Mouse (Mus musculus) right cerebral cortex, postnatal 36 days (tissue): ENCODE results near the gene Gfi1b.

Source experiments
- DNase-seq, 2 experiments: peaks; one replicate each; pipeline ENCODE4 v3.0.0; 2022; ENCODE audit warnings: low spot score in 2 of 2, mixed read lengths in 1 of 2

Gfi1b gene

DNA sequence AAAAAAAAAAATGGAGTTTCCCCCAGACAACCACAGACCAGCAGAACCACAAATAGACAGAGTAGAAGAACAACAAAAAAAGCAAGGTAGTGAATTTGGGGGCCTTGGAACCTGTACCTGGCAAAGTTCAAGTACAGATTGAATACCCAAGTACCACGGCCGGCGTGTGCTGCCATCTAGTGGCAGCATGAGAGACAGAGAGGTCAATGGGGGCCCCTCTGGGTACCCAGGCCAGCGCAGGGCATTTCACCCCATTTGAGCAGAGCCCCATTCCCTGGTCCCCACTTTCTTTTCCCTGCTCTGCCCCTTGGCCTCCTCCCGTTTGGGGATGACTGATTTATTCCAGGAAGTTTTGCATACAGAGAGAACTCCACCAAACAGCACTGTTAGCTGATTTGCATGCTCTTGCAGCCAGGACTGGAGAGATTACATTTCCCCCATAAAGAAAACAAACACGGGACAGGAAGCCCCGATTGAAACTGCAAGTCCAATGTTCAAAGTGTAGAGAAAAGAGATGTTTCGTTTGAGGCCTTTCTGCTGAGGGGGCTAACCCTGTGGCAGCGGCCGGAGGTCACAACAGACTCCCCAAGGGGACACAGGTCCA, 841 bp upstream of the Gfi1b start:
- no peak for DNase-seq

DNA sequence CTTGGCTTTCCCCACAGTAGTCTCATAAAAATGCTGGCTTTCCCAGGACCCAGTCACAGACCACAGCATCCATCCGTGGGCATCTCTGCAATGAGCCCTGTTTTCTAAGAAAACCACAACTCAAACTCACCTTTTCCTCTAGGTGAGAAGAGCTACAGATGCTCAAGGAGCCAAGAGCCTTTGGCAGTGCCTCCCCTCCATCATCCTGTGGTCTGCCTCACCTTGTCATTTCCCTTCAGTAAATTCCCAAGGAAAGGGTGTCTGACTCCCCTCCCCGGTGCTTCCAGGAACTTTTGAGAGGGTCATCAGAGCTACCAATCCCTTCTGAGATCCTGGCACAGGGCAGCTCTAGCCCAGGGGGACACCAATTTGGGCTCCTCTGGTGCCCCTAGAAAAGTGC, 671 bp downstream of the Gfi1b start:
- no peak for DNase-seq

DNA sequence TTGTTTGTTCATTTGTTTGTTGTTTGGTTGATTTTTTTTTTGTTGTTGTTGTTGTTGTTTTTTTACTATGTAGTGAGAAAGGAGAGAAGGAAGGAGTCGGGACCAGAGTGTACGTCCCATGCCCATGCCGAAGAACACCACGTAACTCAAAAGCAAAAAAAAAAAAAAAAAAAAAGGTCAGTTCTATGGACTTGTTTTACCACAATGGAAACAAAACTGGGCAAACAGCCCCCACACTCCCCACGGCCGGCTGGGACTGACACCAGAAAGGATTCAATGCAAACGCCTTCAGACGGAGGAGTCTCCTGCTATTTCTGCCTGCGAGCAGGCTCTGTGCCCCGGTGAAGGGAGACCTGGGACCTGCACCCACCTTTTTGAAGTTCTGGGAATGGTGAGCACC, 1.3 kb downstream of the Gfi1b start:
- DNase-seq, result no peak

GRCm38 (mm10) chr2:28619369-28619768, 2.4 kb downstream of the Gfi1b start:
- no peak for DNase-seq

DNA sequence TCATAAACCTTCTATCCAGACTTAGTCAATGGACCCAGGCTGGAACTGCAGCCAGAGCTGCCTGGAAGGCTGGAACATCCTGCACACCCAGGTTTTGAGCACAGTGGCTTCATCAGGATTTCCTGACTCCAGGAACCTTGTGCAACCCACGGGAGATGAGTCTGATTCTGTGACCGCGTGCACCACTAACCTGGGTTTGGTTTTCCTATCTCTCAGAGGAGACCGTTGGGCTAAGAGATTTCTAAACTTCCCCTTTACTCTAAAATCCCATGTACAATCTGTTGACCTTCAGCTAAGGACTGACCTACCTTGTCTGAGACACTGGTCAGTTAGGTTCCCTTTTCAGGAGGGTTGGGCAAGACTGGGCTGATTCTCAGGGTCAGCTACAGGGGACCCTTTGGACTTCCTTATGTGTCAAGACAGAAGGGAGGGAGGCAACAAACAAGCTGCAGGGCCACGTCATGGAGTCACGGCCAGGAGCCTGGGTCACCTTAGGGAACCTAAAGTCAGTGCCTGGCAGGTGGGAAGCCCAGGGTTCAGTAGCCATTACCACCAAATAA, 2.9 kb downstream of the Gfi1b start:
- DNase-seq, result no peak

DNA sequence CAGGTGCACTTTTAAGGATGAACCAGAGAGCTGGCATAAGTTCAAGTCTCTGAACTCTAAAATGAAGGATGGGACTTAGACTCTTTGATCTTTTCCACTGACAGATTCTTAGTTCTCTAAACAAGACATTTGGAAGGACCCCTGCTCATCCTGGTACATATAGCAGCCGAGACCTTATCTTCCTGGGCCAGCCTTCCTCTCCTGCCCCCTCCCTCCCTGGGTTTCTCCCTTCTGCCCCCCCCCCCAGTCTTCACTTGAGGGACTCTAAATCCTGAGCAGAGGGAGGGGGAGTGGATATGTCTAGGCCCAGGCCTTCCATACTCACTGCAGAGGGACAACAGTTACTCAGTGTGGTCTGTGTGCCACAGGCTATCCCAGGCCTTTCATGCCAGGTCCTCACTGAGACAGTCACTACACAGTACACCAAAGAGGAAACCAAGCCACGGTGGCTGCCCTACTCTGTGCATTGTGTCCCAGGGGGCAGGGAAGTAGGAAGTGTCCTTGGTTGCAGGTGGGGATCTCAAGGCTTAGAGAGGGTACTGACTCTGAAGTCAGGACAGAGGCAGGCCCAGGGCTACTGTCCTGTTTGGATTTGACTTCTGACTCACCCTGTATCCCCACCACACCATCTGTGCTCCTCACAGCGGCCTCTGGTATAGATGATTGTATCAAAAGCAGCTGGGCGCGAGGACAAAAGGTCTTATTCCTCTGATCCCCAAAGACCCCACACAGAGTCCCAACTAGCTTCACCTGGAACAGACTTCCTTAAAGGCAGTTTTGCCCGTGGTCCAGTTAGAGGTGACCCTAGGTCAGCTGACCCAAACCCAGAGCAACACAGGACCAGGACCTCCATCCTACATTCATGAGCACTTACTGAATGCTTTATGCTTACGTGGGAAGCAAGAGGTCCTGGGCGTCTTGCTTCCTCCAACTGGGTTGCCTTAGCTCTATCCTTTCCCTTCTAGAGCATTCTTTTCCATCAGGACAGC, 4.0 kb downstream of the Gfi1b start:
- no peak for DNase-seq

GRCm38 (mm10) chr2:28616874-28617273, 4.9 kb downstream of the Gfi1b start:
- DNase-seq, result no peak

DNA sequence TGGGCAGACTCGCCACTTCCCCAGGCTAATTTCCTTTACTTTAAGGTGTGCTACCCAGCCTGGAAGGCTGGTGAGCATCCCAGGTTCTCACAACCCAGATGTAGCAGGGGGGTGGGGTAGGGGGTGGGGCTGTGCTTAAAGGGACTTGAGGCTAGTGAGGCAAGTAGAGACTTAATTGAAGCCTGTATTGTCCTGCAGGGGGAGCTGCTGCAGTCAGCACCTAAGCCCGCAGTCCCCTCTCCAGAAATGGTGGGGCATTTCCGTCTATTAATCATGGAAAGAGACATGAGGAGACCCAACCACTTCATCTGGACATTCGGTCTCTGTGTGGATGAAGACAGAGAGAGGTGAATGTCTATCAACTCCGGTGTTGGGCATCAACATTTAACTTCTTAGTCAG, 5.4 kb downstream of the Gfi1b start:
- DNase-seq, result no peak

GRCm38 (mm10) chr2:28613599-28613998, 8.2 kb downstream of the Gfi1b start:
- DNase-seq, result no peak

- no peak for DNase-seq
Observed at GRCm38 (mm10) chr2:28612436-28613063, 9.2 kb downstream of the Gfi1b start.

GRCm38 (mm10) chr2:28611407-28611787, 10.4 kb downstream of the Gfi1b start:
- no peak for DNase-seq

- DNase-seq, result no peak
Observed at GRCm38 (mm10) chr2:28610716-28611406, 10.9 kb downstream of the Gfi1b start.

DNA sequence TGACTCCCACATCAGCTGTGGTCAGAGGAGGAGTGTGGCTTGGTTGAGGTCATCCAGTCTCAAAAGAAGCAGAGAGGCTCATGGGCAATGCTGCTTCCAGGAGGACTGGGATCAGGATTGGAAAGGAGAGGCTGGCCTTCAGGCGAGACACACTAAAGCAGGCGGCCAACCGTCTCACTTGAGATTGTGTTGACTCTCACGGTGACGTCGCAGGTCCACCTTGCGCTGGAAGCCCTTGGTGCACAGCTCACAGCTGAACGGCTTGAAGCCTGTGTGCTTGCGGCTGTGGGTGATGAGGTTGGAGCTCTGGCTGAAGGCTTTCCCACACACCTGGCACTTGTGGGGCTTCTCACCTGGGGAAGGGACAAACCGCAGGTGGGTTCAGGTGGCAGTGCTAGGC, 11.9 kb downstream of the Gfi1b start:
- DNase-seq, result no peak

- no peak for DNase-seq
Observed at GRCm38 (mm10) chr2:28607341-28608165, 14.2 kb downstream of the Gfi1b start.

GRCm38 (mm10) chr2:28606601-28607340, 15.0 kb downstream of the Gfi1b start:
- DNase-seq, result no peak

DNA sequence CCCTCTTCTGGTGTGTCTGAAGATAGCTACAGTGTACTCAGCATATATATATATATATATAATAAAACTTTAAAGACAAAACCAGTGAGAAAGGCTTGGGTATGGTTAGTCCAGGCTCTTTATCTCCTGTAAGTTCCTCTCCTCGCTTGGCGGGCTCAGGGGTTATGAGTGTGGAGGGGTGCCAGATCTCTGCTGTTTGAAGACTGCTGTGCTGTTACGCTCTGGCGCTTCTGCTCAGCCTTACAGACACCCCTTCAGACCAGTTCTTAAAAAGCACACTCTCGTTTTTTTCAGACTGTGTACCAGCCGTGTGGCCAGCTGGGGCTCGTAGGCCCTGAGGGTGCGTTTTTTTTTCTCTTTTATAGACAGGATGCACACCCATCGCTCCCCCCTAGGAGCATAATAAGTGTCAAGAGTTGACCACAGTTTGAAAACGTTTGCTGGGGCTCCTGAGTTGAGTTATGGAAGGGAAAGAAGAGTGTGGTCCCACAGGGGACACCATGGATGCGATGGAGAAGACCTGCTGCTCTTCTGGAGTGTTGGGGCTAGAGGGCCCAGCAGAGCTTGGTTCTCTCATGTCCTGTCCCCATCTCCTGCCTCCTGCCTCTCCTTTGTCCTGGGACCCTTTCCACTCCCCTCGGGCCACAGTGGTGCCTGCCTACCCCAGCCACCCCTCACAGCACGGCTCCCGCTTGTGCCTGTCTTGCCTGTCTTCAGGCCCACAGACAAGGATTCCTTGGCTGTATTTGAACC, 15.8 kb downstream of the Gfi1b start:
- no peak for DNase-seq

GRCm38 (mm10) chr2:28603542-28603941, 18.2 kb downstream of the Gfi1b start:
- DNase-seq, result no peak

DNA sequence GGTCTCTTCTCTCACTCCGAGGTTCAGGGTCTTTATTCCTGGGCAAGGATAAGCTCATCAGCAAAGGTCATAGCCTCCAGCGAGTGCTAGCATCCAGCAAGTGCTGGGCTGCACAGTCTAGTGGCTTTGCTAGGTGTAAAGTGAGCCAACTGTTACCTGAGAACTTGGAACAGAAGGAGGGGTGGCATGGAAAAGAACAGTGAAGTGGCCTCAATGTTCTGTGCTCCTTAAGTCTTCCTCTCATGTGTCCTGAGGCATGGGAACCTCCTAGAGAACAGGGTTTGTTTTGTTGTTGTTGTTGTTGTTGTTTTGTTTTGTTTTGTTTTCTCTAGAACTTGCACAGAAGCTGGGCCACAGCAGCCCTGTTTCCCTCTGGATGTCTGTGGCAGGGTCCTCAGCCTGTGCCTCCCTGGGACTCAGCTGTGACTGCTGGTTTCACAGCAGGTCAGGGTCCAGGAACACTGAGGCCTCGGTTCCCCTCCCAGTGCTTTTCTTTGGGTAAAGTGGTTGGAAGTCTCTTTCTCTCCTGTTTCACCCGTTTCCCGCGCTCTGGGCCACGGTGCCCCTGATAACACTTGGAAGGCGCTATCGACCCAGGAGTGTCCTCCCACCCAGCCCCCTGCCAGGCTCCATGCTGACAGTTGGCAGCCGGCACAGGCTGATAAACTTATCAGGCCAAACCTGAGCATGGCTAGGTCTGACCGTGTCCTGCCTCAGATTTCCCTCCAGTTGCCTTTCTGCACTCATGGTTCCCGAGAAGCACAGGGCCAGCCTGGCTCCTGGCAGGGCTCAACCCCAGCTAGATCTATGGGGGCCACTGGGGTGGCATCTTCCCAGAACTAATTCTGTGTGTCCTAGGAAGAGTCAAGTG, 19.8 kb downstream of the Gfi1b start:
- no peak for DNase-seq

GRCm38 (mm10) chr2:28599569-28599900, 22.2 kb downstream of the Gfi1b start:
- no peak for DNase-seq
